Mouse (Mus musculus) heart, postnatal 0 days (tissue): ENCODE measurements around the gene Rrp8. TPM values are rescaled to one million over a fixed set of nuclear protein-coding genes. Genes with fewer than 3 reads are reported as not detected.
"Not testable (repeated sequence)": the region's sequence is repeated elsewhere in the genome, so short reads cannot be mapped to it uniquely, and the experiment has no call there.

ENCODE experiments used
- ATAC-seq: fragments of 200-750 bp; cut with Nextera tagmentation; 2 replicates; pipeline ENCODE4 v1.8.0; 2017; ENCODE audit warnings: low read depth, moderate number of reproducible peaks, moderate library complexity; ENCODE audit not compliant: insufficient read depth
- DNase-seq: peaks from one replicate; pipeline ENCODE4 v3.0.0-alpha.2; 2016; ENCODE audit warnings: low spot score
- H3K27ac ChIP-seq: fragments of 300-500 bp; sonication (generic); 2 replicates; pipeline ENCODE4 v1.5.1; 2014; ENCODE audit warnings: low read depth, mild to moderate bottlenecking
- H3K27me3 ChIP-seq: fragments of 300-500 bp; sonication (generic); 2 replicates; pipeline ENCODE4 v1.6.1; 2014; ENCODE audit warnings: low read length, mixed read lengths; ENCODE audit not compliant: control insufficient read depth, insufficient read depth
- H3K36me3 ChIP-seq: fragments of 300-500 bp; sonication (generic); replicated peaks from 2 replicates; pipeline ENCODE4 v1.6.1; 2014; ENCODE audit warnings: low read length, mixed read lengths; ENCODE audit not compliant: control insufficient read depth, insufficient read depth
- H3K4me1 ChIP-seq: fragments of 300-500 bp; sonication (generic); 2 replicates; pipeline ENCODE4 v1.6.1; 2014; ENCODE audit warnings: antibody characterized with exemption; ENCODE audit not compliant: control insufficient read depth, insufficient read depth
- H3K4me2 ChIP-seq: fragments of 300-500 bp; sonication (generic); 2 replicates; pipeline ENCODE4 v1.6.1; 2014; ENCODE audit warnings: low read depth, mild to moderate bottlenecking, low read length, moderate library complexity
- H3K4me3 ChIP-seq: fragments of 300-500 bp; sonication (generic); 2 replicates; pipeline ENCODE4 v1.5.1; 2014; ENCODE audit warnings: low read depth, low read length
- H3K9ac ChIP-seq: fragments of 300-500 bp; sonication (generic); replicated peaks from 2 replicates; pipeline ENCODE4 v1.6.1; 2014; ENCODE audit warnings: low read depth, low read length, mixed read lengths
- H3K9me3 ChIP-seq: fragments of 300-500 bp; sonication (generic); replicated peaks from 2 replicates; pipeline ENCODE4 v1.6.1; 2016; ENCODE audit warnings: low read length; ENCODE audit not compliant: control insufficient read depth
- CTCF ChIP-seq: IDR thresholded peaks from 2 replicates; pipeline ENCODE4 v1.5.1; 2016; ENCODE audit warnings: antibody characterized with exemption, control low read depth, low read depth
- EP300 ChIP-seq: IDR thresholded peaks from 2 replicates; pipeline ENCODE4 v1.6.1; 2016; ENCODE audit warnings: antibody characterized with exemption, low read depth
- WGBS: fragments of 180-500 bp; shearing (Covaris S2); extraction: QIAGEN DNeasy Blood & Tissue Kit; methylation state at CpG from one replicate; pipeline ENCODE4 v1.1.7; 2014; 5-methylcytosine and 5-hydroxymethylcytosine counted together
- polyA plus RNA-seq: library from polyadenylated mRNA; unstranded; fragments of >200 nt; fragmentation: Nextera tagmentation; extraction: Ambion mirVana; gene quantifications from 2 replicates; pipeline ENCODE4 v1.2.1, GENCODE M21; 2015
- total RNA-seq: library from RNA; depleted of rRNA; stranded (reverse); fragments of >200 nt; gene quantifications from 2 replicates; pipeline ENCODE4 v1.2.3, GENCODE M21; 2014; ENCODE audit warnings: low replicate concordance

The Rrp8 gene
- total and polyA plus RNA-seq, 2 experiments from 2014 or later = 17.1 to 21.8 TPM

- no peaks in the 10 kb centered on the region for H3K27me3 ChIP-seq
- DNase-seq = no peak
These were observed 3.1 kb upstream of the Rrp8 start for GRCm38 (mm10) chr7:105740089-105740795.

GRCm38 (mm10) chr7:105738948-105739347 lies 1.8 kb upstream of the Rrp8 start:
- peak; percentile 73 for ATAC-seq
- H3K4me1 ChIP-seq = peaks cover 24% of the 10 kb centered on the region
- peak overlapping the region; percentile 73 for H3K4me3 ChIP-seq
- H3K4me2 ChIP-seq = peak overlapping the region; percentile 97
- 8% methylated on average over 3 of the region's 3 CpGs for WGBS
- H3K27me3 ChIP-seq = no peaks in the 10 kb centered on the region
- peak; percentile 92 for DNase-seq
- peaks cover 47% of the 10 kb centered on the region for H3K36me3 ChIP-seq
- H3K9me3 ChIP-seq = no peaks in the 10 kb centered on the region
- TF ChIP-seq EP300 (no peak), CTCF (peak; percentile 9; the same call in 1 of the 2 replicates)
- peak overlapping the region; percentile 91 for H3K27ac ChIP-seq
- H3K9ac ChIP-seq = peak overlapping the region; percentile 93; the same call in 1 of the 2 replicates

More at GRCm38 (mm10) chr7:105740089-105740795, 3.1 kb upstream of the Rrp8 start:
- Histone ChIP-seq H3K4me3 (no peak overlapping the region), H3K4me1 (peaks cover 20% of the 10 kb centered on the region), H3K9ac (peak overlapping the region; percentile 23; the same call in 1 of the 2 replicates), H3K4me2 (no peak overlapping the region), H3K36me3 (peaks cover 38% of the 10 kb centered on the region), H3K9me3 (no peaks in the 10 kb centered on the region), H3K27ac (peak overlapping the region; percentile 91)
- no peak for ATAC-seq
- TF ChIP-seq CTCF = no peak
- TF ChIP-seq EP300 = no peak
- 89% methylated on average over 13 of the region's 13 CpGs for WGBS

- H3K36me3 ChIP-seq = peaks cover 54% of the 10 kb centered on the region
- no peaks in the 10 kb centered on the region for H3K9me3 ChIP-seq
- no peak for TF ChIP-seq EP300
- TF ChIP-seq CTCF = no peak
- H3K4me3 ChIP-seq = peak overlapping the region; percentile 73
- no peak for DNase-seq
- H3K4me1 ChIP-seq = peaks cover 24% of the 10 kb centered on the region
- H3K4me2 ChIP-seq = peak overlapping the region; percentile 97
- ATAC-seq = no peak
- H3K27me3 ChIP-seq = no peaks in the 10 kb centered on the region
- H3K27ac ChIP-seq = peak overlapping the region; percentile 91
- peak overlapping the region; percentile 93 for H3K9ac ChIP-seq
- 18% methylated on average over 2 of the region's 2 CpGs for WGBS
These were observed 1.1 kb upstream of the Rrp8 start for GRCm38 (mm10) chr7:105738286-105738685.

- ATAC-seq = no peak
- Histone ChIP-seq H3K27me3 (no peaks in the 10 kb centered on the region), H3K9me3 (no peaks in the 10 kb centered on the region), H3K4me1 (peaks cover 24% of the 10 kb centered on the region), H3K9ac (peak overlapping the region; percentile 93), H3K4me2 (peak overlapping the region; percentile 97), H3K36me3 (peaks cover 55% of the 10 kb centered on the region), H3K27ac (peak overlapping the region; percentile 91), H3K4me3 (peak overlapping the region; percentile 73)
- peak; percentile 18 for DNase-seq
- WGBS = 4% methylated on average over 3 of the region's 3 CpGs
- TF ChIP-seq CTCF (no peak), EP300 (no peak)
These were observed 463 bp upstream of the Rrp8 start for GRCm38 (mm10) chr7:105737648-105738047.

DNA sequence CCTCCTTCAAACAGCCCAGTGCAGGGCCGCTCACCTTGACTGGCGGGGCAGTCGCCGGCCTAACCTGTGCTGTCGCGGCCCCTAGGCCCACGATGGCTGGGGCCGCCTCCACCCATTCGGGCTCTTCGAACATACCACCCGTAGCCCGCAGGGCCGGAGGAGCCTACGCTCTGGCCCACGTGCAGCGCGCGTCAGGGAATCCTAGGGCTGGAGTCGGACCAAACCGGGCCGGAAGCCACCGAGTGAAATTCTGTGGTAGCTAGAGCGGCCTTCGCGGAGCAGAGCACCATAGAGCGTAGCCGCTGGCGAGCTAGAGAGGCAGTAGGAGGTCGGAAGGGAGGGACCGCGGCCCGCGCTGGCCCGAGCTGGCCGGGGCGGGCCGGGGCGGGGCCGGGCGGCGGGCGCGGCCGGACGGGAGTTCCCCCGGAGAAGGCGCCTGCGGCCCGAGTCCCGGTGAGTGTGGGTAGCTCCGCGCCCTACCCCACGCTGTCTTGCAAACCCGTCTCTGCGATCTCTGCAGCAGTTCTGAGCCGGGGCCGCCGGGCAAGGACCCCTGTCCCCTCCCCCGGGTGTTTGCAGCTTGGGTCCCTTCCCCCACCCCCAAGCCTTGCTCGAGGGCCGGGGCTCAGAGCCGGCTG lies 802 bp downstream of the Rrp8 start, which contains the start of gene Ilk:
Gene Ilk (plus strand): TSS at position 329 of the 638 bp plus-strand sequence.
- TF ChIP-seq EP300 (no peak), CTCF (no peak)
- peak within 1 kb of the TSS; percentile 73 for H3K4me3 ChIP-seq
- H3K27me3 ChIP-seq = no peaks in the 10 kb centered on the region
- peak within 1 kb of the TSS; percentile 97 for H3K4me2 ChIP-seq
- H3K9ac ChIP-seq = peak within 1 kb of the TSS; percentile 93
- H3K4me1 ChIP-seq = peaks cover 24% of the 10 kb centered on the region
- peaks cover 55% of the 10 kb centered on the region for H3K36me3 ChIP-seq
- DNase-seq = peak; percentile 95
- WGBS = under 1% methylated on average over 46 of the region's 62 CpGs
- no peaks in the 10 kb centered on the region for H3K9me3 ChIP-seq
- ATAC-seq = peak; percentile 95
- H3K27ac ChIP-seq = peak within 1 kb of the TSS; percentile 91

- H3K9me3 ChIP-seq, DNase-seq, ATAC-seq, H3K27me3 ChIP-seq: not testable (repeated sequence)
- H3K4me3 ChIP-seq = peak overlapping the region; percentile 73
- H3K4me1 ChIP-seq = peaks cover 24% of the 10 kb centered on the region
- peak overlapping the region; percentile 97 for H3K4me2 ChIP-seq
- peaks cover 55% of the 10 kb centered on the region for H3K36me3 ChIP-seq
- H3K9ac ChIP-seq = peak overlapping the region; percentile 93
- WGBS = 31% methylated on average over 4 of the region's 4 CpGs
- H3K27ac ChIP-seq = peak overlapping the region; percentile 91
These were observed 1.7 kb downstream of the Rrp8 start for GRCm38 (mm10) chr7:105735464-105735863.
